Mouse (Mus musculus): Measurements from ENCODE around the gene Clic6. TPM values are rescaled to one million over a fixed set of nuclear protein-coding genes. Genes with fewer than 3 reads are reported as not detected.

The Clic6 gene
- polyA plus RNA-seq, 1 experiment, result not detected

DNA sequence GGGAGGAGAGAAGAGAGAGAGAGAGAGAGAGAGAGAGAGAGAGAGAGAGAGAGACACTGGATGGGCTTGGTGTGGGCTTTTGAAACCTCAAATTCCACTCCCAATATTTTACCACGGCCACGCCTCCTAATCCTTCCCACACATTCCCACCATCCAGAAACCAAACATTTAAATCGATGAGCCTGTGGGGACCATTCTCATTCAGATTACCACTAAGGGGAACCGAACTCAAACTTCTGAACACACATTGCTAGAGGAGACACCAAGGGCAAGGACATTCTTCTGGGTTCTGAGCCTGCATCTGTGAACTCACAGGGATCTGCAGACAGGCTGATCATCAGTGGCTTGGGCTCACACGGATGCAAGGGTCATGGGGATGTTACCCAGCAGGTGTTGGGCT lies 2.9 kb downstream of the Clic6 start:
- H3K27ac ChIP-seq (ENCODE audit: insufficient read depth, low read depth, low read length), result no peak overlapping the region
- H3K4me1 ChIP-seq (ENCODE audit: control insufficient read depth, insufficient read depth, low read length), result no peaks in the 10 kb centered on the region
- no peak overlapping the region for H3K4me3 ChIP-seq (ENCODE audit: insufficient read depth, low read length)
- no peak for TF ChIP-seq POLR2A (IDR thresholded peaks at IDR 0.05; ENCODE audit: borderline replicate concordance, low read depth, low read length)
- no peak for TF ChIP-seq CTCF (IDR thresholded peaks at IDR 0.05; ENCODE audit: low read depth, low read length)

DNA sequence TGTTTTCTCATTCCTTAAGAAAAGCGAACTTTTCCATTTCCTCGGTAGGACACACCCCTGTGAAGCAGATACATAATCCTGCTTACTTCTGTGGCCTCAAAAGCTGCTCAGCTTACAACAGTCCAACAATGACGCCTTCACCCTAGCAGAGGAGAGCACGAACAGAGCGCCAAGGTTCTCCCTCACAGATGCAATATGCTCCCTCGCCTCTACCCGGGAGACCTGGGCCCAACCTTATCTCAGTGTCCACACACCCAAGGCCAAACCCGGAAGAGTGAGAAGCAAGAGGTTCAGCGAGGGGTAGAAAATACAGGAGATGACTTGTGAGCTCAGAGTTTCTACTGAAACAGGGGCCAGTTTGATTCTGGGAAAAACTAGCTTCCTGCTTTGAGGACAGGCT lies 3.8 kb downstream of the Clic6 start:
- no peaks in the 10 kb centered on the region for H3K4me1 ChIP-seq (ENCODE audit: control insufficient read depth, insufficient read depth, low read length)
- no peak overlapping the region for H3K4me3 ChIP-seq (ENCODE audit: insufficient read depth, low read length)
- H3K27ac ChIP-seq (ENCODE audit: insufficient read depth, low read depth, low read length), result no peak overlapping the region
- no peak for TF ChIP-seq CTCF (IDR thresholded peaks at IDR 0.05; ENCODE audit: low read depth, low read length)
- no peak for TF ChIP-seq POLR2A (IDR thresholded peaks at IDR 0.05; ENCODE audit: borderline replicate concordance, low read depth, low read length)

DNA sequence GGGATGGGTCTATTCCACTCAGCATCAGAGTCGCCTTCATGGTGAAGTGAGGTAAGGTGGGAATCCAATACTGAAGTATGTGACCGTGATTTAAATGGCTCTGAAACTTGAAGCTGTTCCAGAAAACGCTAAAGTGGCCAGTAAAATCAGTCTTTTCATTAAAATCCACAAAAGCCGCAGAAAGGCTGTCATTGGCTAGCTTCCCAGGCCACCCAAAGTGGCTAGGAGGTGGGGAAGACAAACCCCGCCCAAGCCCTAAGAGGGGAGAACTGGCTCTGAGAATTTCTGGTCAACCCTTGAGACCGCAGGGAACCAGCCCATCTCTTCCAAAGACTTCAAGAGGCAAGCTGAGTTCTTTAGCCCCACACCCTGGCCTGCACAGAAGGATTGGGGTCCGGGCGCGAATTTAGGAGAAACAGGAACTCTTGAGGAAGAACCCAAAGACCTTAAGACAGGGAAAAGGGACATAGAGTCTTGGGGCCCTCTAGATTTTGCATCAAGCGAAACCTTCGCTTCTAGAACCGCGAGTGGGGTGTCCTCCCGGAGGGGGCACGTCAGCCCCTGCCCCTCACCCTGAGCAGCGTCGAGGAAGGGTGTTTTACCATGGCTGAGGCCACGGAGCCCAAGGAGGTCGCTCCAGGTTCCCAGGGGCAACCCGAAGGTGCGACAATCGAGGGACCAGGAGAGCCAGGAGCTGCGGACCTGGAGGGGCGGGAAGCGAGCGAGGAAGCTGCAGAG lies 12.5 kb downstream of the Clic6 start:
- H3K4me3 ChIP-seq (ENCODE audit: insufficient read depth, low read length), result peak overlapping the region; percentile 42
- no peak overlapping the region for H3K27ac ChIP-seq (ENCODE audit: insufficient read depth, low read depth, low read length)
- H3K4me1 ChIP-seq (ENCODE audit: control insufficient read depth, insufficient read depth, low read length), result 0 out of 2 replicates have a peak, but pooled peaks cover 2% of the 10 kb centered on the region
- TF ChIP-seq CTCF (IDR thresholded peaks at IDR 0.05; ENCODE audit: low read depth, low read length) (no peak), POLR2A (IDR thresholded peaks at IDR 0.05; ENCODE audit: borderline replicate concordance, low read depth, low read length) (no peak)

DNA sequence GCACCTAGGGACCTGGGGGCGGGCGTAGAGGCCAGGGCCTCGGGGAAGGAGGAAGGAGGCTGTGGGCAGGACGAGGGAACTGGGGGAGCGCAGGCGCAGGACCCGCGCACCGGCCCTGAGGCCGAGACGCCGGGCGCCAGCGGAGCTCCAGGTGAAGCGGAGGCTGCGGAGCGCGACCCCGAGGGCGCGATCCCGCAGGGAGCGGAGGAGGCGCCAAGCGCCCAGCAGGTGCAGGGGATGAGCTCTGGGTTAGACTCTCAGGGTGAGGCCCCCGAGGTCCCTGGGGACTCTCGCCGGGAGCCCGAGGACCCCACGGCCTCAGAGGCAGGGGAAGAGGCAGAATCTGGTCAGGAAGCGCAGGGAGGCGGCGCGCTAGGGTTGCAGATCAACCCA lies 13.0 kb downstream of the Clic6 start:
- no peak for TF ChIP-seq CTCF (IDR thresholded peaks at IDR 0.05; ENCODE audit: low read depth, low read length)
- TF ChIP-seq POLR2A (IDR thresholded peaks at IDR 0.05; ENCODE audit: borderline replicate concordance, low read depth, low read length), result no peak
- 0 out of 2 replicates have a peak, but pooled peaks cover 2% of the 10 kb centered on the region for H3K4me1 ChIP-seq (ENCODE audit: control insufficient read depth, insufficient read depth, low read length)
- H3K4me3 ChIP-seq (ENCODE audit: insufficient read depth, low read length), result peak overlapping the region; percentile 42
- H3K27ac ChIP-seq (ENCODE audit: insufficient read depth, low read depth, low read length), result no peak overlapping the region

DNA sequence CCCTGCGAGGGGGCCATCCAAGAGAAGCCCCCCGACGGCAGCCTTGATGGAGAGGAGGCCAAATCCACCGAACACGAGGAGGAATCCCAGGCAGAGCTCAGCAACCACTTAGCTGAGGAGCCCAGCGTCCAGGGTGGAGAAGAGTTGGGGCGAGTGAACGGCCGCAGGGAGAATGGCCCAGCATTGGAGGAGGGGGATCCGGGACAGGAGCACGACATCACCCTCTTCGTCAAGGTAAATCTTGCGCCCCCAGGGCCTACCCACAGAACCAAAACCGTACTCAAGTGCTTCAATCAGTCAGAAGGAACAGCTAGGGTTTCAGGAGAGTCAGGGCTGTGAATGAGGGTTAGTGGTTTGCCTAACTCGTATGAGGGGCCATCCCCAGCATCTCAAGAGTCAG lies 13.8 kb downstream of the Clic6 start:
- no peak for TF ChIP-seq POLR2A (IDR thresholded peaks at IDR 0.05; ENCODE audit: borderline replicate concordance, low read depth, low read length)
- no peak for TF ChIP-seq CTCF (IDR thresholded peaks at IDR 0.05; ENCODE audit: low read depth, low read length)
- Histone ChIP-seq H3K4me1 (ENCODE audit: control insufficient read depth, insufficient read depth, low read length) (0 out of 2 replicates have a peak, but pooled peaks cover 2% of the 10 kb centered on the region), H3K4me3 (ENCODE audit: insufficient read depth, low read length) (peak overlapping the region; percentile 42; the same call in 1 of the 2 replicates), H3K27ac (ENCODE audit: insufficient read depth, low read depth, low read length) (no peak overlapping the region)

DNA sequence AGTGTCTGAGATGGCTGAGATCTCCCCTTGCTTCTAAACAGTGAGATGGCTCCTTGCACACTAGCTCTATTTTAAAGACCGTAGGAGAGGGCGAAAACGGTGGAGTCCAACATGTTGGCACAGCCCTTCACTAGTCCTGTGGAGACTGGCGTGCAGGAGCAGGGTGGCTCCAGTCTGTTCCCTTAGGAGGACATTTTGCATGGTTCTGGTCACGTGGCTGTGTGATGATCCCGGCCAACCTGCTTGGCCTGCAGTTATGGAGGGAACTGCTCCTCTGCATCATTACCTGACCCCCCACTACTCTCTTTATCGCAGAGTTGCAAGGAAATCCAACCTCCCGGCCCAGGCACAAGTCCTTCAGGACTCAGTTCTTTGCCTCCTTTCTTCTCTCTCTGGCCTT lies 15.0 kb downstream of the Clic6 start:
- Histone ChIP-seq H3K4me3 (ENCODE audit: insufficient read depth, low read length) (no peak overlapping the region), H3K4me1 (ENCODE audit: control insufficient read depth, insufficient read depth, low read length) (0 out of 2 replicates have a peak, but pooled peaks cover 2% of the 10 kb centered on the region), H3K27ac (ENCODE audit: insufficient read depth, low read depth, low read length) (no peak overlapping the region)
- TF ChIP-seq CTCF (IDR thresholded peaks at IDR 0.05; ENCODE audit: low read depth, low read length) (no peak), POLR2A (IDR thresholded peaks at IDR 0.05; ENCODE audit: borderline replicate concordance, low read depth, low read length) (no peak)

DNA sequence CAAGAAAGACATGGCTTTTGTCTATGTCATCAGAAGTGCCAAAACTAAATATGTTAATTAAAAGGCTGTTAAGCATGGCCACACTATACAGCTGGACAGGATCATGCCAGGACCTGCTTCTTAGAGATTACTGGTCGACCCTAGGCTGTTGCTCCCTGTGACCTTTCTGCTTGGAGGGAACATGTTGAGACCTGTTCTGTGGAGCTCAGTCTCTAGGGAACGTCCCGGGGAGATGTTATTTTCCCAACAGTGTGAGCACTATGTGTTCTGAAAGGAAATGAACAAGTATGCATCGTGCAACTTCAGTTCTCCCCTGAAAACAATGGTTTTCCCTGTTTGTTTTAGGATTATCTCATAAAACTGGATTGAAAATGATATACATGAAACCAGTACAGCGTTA lies 17.6 kb downstream of the Clic6 start:
- TF ChIP-seq POLR2A (IDR thresholded peaks at IDR 0.05; ENCODE audit: borderline replicate concordance, low read depth, low read length) (no peak), CTCF (IDR thresholded peaks at IDR 0.05; ENCODE audit: low read depth, low read length) (no peak)
- no peak overlapping the region for H3K4me3 ChIP-seq (ENCODE audit: insufficient read depth, low read length)
- H3K27ac ChIP-seq (ENCODE audit: insufficient read depth, low read depth, low read length), result no peak overlapping the region
- 0 out of 2 replicates have a peak, but pooled peaks cover 2% of the 10 kb centered on the region for H3K4me1 ChIP-seq (ENCODE audit: control insufficient read depth, insufficient read depth, low read length)

DNA sequence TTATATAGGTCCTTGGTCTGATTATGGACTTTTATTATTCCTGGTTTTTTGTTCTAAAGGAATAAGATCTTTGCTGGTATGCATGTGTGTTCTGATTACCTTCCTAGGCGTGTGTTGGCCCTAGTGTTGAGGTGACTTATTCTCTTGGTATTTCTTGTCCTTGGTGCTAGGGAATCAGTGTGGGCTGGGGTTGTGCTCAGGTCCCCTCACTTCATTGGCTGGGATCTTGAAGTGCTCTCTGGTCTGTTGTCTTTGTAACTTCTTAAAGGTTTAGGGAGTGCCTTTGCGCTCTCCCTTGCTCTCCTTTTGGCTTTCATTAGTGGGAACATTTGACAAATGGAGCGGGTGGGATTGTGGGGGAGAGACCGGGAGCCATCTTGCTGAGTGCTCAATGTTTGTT lies 22.0 kb downstream of the Clic6 start:
- Histone ChIP-seq H3K4me1 (ENCODE audit: control insufficient read depth, insufficient read depth, low read length) (no peaks in the 10 kb centered on the region), H3K4me3 (ENCODE audit: insufficient read depth, low read length) (no peak overlapping the region), H3K27ac (ENCODE audit: insufficient read depth, low read depth, low read length) (no peak overlapping the region)
- TF ChIP-seq CTCF (IDR thresholded peaks at IDR 0.05; ENCODE audit: low read depth, low read length), result no peak
- TF ChIP-seq POLR2A (IDR thresholded peaks at IDR 0.05; ENCODE audit: borderline replicate concordance, low read depth, low read length), result no peak

DNA sequence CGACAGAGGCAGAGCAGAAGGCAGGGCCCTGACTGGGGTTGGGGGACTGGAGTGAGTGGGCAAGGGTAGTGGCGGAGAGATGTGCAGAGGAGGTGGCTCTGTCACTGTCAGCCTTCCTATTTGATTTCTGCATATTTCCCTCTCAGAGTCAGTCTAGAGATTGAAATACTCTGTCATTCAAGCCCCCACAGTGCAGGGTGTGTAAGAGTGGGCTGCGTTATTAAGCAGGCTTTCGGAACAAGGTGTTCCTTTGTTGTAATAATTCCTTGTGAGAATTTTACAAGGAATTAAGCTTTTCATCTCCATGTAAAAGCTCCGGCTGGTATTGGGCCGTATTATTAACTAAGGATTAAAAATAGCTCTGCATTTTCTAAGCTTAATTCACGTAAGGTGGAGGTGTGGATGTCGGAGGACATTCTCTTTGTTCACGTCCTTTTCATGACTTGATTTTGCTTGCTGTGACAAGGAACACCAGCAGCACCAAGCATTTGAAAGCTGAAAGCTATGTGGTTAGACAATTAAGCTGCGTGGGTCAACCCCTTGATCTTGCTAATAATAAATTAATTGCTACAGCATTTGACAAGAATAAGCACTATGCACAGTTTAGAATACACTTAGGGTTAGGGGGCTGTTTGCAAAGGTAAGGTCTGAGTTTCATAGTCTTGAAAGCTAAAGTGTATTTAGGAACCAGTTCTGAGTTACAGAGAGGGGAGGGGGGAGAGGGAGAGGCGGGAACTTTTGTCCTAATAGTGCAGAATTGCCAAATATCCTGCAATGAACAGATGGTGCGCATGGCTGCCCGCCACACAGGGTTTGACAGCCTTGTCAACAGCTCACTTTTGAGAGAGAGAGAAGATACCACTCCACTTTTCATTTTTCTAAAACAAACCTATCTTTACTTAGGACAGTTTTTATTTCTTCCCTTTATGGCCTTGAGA lies 25.6 kb downstream of the Clic6 start:
- H3K4me3 ChIP-seq (ENCODE audit: insufficient read depth, low read length), result no peak overlapping the region
- no peak overlapping the region for H3K27ac ChIP-seq (ENCODE audit: insufficient read depth, low read depth, low read length)
- H3K4me1 ChIP-seq (ENCODE audit: control insufficient read depth, insufficient read depth, low read length), result no peaks in the 10 kb centered on the region
- TF ChIP-seq CTCF (IDR thresholded peaks at IDR 0.05; ENCODE audit: low read depth, low read length) (no peak), POLR2A (IDR thresholded peaks at IDR 0.05; ENCODE audit: borderline replicate concordance, low read depth, low read length) (no peak)

All from bone marrow macrophage, adult 2 months (primary cell).